Mouse (Mus musculus) spleen, postnatal 10 days (tissue): ENCODE data around the gene Psmc3.

Source experiments
- DNase-seq, 2 experiments: peaks; one replicate each; pipeline ENCODE4 v3.0.0; 2021 to 2022; ENCODE audit warnings: low spot score in 2 of 2

Gene Psmc3

GRCm38 (mm10) chr2:91113334-91113733, 59.5 kb downstream of the Psmc3 start:
- DNase-seq, result no peak

GRCm38 (mm10) chr2:91113852-91114251, 60.0 kb downstream of the Psmc3 start:
- no peak for DNase-seq

- DNase-seq, result peak; percentile 41 to 82
These were observed 61.2 kb downstream of the Psmc3 start for GRCm38 (mm10) chr2:91114781-91115577.

- no peak for DNase-seq
These were observed 61.8 kb downstream of the Psmc3 start for GRCm38 (mm10) chr2:91115578-91115970.
